Mouse (Mus musculus): ENCODE data around the gene Slc12a8. TPM values are rescaled to one million over a fixed set of nuclear protein-coding genes. Genes with fewer than 3 reads are reported as not detected.

Gene Slc12a8
- polyA plus RNA-seq, 1 experiment = 7.7 TPM

DNA sequence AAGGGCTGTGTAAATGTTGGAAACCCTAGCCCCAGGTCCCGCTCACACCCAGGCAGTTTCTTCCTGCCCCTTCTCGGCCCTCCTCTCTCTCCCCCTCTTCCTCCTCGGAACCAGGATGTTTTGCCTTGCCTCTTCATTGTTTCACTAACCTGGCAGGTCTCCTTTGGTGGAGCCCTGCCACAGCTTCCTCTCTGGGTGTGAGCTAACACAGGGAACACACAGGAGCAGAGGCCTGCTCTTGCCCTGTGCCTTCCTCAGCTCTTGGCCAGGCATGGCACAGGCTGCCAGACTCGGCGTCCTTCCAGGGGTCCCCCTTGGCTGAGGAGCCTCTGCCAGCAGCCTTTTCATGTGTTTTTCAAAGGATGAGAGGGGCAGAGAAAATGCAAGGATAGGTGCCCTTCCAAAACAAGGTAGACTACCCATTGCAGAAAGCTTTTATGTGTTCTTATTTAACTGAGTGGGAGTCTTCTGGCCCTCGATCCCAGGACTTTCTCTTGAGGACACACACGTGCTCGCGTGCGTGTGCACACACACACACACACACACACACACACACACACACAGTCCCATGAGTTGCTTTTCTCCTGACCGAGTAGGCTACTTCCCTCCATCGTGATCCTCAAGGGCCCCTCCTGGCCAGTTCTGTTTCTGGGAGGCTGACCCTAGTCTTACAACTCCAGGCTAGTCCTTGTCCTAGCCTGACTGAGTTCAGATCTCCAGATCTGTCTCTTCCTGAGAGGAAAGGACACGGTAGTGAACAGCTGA, 179.9 kb downstream of the Slc12a8 start:
- DNase-seq (ENCODE audit: low spot score) = no peak

- no peak for DNase-seq (ENCODE audit: low spot score)
Measured at GRCm38 (mm10) chr16:33697576-33698276, 180.6 kb downstream of the Slc12a8 start.

GRCm38 (mm10) chr16:33698277-33698790, 181.2 kb downstream of the Slc12a8 start:
- no peak for DNase-seq (ENCODE audit: low spot score)

DNA sequence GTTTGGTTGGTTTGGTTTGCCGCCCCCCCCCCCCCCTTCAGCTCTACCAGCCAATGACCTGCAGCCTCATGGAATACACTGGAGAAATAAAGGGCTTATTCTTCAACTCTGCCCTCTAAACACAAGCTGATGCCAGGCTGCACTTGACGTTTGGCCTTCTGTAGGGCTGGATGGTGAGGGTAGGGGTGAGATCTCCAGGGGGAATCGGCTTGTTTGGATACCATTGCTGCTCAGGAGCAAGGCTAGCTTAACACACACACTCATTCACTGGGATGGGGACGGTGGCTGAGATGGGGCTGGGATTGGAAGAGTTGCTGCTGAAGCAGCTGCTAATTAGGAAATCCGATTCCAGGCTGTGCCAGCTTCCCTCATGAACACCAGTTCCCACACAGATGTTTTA, 183.5 kb downstream of the Slc12a8 start:
- no peak for DNase-seq (ENCODE audit: low spot score)

DNA sequence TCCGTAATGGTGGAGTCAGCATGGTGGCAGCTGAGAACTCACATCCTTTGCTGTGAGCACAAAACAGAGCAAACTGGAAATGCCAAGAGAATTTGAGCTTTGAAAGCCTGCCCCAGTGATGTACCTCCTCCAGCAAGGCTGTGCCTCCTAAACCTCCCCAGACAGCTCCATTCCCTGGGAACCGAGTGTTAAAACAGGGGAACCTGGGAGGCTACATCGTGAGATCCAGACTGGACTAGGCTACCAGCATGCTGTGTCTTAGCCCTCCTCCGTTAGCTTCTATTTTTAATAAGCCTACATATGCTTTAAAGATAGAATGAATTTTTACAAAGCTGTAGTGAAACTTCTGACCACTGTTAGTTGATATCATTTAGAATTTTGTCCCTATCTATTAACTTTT, 184.7 kb downstream of the Slc12a8 start:
- DNase-seq (ENCODE audit: low spot score) = no peak

GRCm38 (mm10) chr16:33704289-33704688, 187.2 kb downstream of the Slc12a8 start:
- no peak for DNase-seq (ENCODE audit: low spot score)

- no peak for DNase-seq (ENCODE audit: low spot score)
Measured at GRCm38 (mm10) chr16:33705258-33705657, 188.1 kb downstream of the Slc12a8 start.

DNA sequence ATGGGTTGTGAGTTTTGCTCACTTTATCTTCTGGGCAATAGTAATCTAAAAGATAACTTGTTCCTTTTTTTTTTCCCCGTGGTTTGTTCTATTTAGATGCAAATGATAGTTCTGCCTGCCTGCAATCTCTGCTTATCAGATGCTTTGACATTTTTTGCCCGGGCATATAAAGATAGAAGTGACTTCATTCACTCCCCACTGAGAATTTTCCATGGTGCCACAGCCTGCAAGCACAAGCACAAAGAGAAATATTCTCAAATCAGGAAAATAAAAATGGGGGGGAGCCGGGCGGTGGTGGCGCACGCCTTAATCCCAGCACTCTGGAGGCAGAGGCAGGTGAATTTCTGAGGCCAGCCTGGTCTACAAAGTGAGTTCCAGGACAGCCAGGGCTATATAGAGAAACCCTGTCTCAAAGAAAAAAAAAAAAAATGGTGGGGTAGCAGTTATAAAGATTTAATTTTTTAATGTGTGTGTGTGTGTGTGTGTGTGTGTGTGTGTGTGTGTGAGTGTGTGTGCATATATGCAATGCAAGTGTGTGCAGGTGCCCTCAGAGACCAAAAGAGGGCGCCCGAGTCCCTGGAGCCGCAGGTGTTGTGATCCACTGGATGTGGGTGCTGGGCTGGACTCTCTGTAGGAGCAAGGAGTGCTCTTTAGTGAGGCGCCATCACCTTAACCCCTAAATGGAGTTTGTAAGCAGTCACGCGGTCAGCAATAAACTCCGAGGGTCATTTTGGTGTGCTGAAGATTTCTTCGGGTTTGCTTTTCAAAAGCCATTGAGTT, 189.2 kb downstream of the Slc12a8 start:
- DNase-seq (ENCODE audit: low spot score) = no peak

DNA sequence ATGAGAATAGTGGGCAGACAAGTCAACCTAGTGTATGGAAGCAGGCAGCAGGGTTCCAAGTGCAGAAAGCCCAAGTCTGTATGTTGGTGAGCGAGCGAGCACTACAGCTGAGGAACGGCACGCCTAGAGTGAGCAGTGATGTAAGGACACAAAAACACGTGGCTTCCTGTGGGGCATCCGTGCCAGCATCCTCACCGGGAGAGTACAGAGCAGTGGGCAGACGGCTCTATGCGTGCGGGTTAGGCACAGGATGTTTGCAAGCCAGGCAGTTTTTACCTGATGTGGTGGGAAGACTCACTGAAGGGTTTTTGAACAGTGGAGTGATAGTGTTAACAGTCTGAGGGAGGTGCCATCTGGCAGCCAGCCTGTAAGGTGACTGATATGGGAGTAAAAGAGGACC, 190.9 kb downstream of the Slc12a8 start:
- DNase-seq (ENCODE audit: low spot score) = no peak

GRCm38 (mm10) chr16:33708585-33709397, 191.7 kb downstream of the Slc12a8 start:
- no peak for DNase-seq (ENCODE audit: low spot score)

Other genes with a start within 250 kb of the Slc12a8 start
- gene Zfp148, start 136.5 kb upstream of the Slc12a8 start, polyA plus RNA-seq (2012; rRNA removed) = 19.4 and 21.4 TPM in 2 replicates
- gene Heg1, start 167.0 kb downstream of the Slc12a8 start, polyA plus RNA-seq (2012; rRNA removed) = 66.3 and 86.7 TPM in 2 replicates

All from urinary bladder, adult 2 months (tissue).